13 mouse cellular contexts compared by ENCODE assay signal in the genomic region with DNA sequence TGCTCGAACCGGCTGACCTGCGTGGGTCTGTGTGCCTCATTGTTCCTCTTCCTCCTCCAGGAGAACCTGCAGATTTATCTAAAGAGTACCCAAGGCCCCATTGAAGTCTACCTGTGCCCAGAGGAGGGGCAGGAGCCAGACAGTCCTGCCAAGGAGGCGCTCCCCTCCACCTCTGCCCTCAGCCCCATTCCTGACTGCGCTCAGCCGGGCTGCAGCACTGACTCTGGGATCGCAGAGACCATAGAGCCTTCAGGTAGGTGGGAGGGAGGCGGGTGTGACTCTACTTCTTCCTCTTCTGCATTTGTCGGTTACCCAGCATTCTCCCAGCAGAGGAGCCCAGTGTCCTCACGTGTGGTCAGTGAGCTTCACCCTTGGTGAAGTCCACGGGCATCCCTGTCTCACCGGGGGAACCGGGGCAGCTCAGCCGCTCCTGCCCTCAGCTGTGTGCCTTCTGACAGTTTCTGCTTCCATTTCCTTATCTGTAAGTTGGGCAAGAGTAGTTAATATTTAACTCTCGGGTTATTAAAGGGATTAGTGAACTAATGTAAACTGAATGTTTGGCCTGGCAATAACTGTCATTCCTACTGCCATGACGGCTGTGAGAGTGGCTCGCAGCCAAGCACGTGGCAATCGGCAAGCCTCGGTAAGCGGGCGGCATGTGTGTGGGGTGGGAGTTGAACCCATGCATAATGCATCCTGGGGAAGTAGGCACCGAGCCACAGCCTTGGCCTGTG. TPM values are rescaled to one million over a fixed set of nuclear protein-coding genes. Genes with fewer than 3 reads are reported as not detected.
A peak's percentile ranks its signal among the peaks of the same experiment; 100 is the strongest.
DNase-seq lines count a peak whose midpoint lies in the region; ATAC-seq lines count a peak whose summit lies in the region.
"Had no signal": no experiment of that assay in that cellular context is flagged by ENCODE, and none has a peak within 500 bp of the region (broad histone marks: within the 10 kb centered on the region; RNA-seq: fewer than 3 reads in every experiment).

No protein-coding gene starts in this region.

- DNase-seq in cerebellum, postnatal 10 days, result peak; percentile 64 to 76
- DNase-seq in cerebellum, adult 18-20 months, result no peak
- DNase-seq in kidney, adult 8-10 months, result peak; percentile 42 to 60
- DNase-seq in cerebellum, postnatal 4 days (ENCODE audit: low spot score in 2 of 2), result no peak
- DNase-seq in embryo, embryonic 9.5 days (ENCODE audit: extremely low spot score), result no peak
- DNase-seq in embryo, embryonic 11 days, result no peak
- DNase-seq: thymus, postnatal 14 days had no signal

- no peaks in the 10 kb centered on the region for H3K9me3 ChIP-seq in liver, embryonic 16.5 days (replicated peaks; ENCODE audit: control insufficient read depth, low read length)
- H3K9me3 ChIP-seq in megakaryocyte, embryonic 14.5 days, result no peaks in the 10 kb centered on the region
- H3K9me3 ChIP-seq: embryonic facial prominence, embryonic 12.5 days; neural tube, embryonic 15.5 days had no signal

- peaks cover 65% of the 10 kb centered on the region for H3K4me1 ChIP-seq in liver, embryonic 16.5 days (ENCODE audit: control insufficient read depth, low read depth, low read length)
- peaks cover 29% of the 10 kb centered on the region for H3K4me1 ChIP-seq in megakaryocyte, embryonic 14.5 days
- H3K4me1 ChIP-seq: embryonic facial prominence, embryonic 12.5 days; neural tube, embryonic 15.5 days had no signal

- H3K27ac ChIP-seq in liver, embryonic 16.5 days (ENCODE audit: low read length), result peak overlapping the region; percentile 88
- H3K27ac ChIP-seq: embryonic facial prominence, embryonic 12.5 days; hindbrain, embryonic 14.5 days; neural tube, embryonic 15.5 days had no signal

- H3K27me3 ChIP-seq in liver, embryonic 16.5 days (ENCODE audit: control insufficient read depth, insufficient read depth, low read depth, low read length), result no peaks in the 10 kb centered on the region
- no peaks in the 10 kb centered on the region for H3K27me3 ChIP-seq in megakaryocyte, embryonic 14.5 days (replicated peaks)
- H3K27me3 ChIP-seq: embryonic facial prominence, embryonic 12.5 days; neural tube, embryonic 15.5 days had no signal

- 74% methylated on average over 23 of the region's 23 CpGs for WGBS in liver, embryonic 16.5 days (ENCODE audit: insufficient replicate concordance)

- 0 out of 2 replicates have a peak overlapping the region, but pooled peaks have one; percentile 13 for H3K9ac ChIP-seq in liver, embryonic 16.5 days (ENCODE audit: low read depth, low read length)
- H3K9ac ChIP-seq: embryonic facial prominence, embryonic 12.5 days; hindbrain, embryonic 14.5 days; neural tube, embryonic 15.5 days had no signal

- ATAC-seq in liver, embryonic 16.5 days (ENCODE audit: low read depth), result peak; percentile 15; the same call in 1 of the 2 replicates

- peak overlapping the region; percentile 34 for H3K4me2 ChIP-seq in liver, embryonic 16.5 days (ENCODE audit: low read depth, low read length)
- H3K4me2 ChIP-seq: embryonic facial prominence, embryonic 12.5 days; heart, embryonic 11.5 days; hindbrain, embryonic 14.5 days; neural tube, embryonic 15.5 days had no signal

- H3K4me3 ChIP-seq in liver, embryonic 16.5 days (ENCODE audit: low read depth, low read length), result 0 out of 2 replicates have a peak overlapping the region, but pooled peaks have one; percentile 3
- peak overlapping the region; percentile 33 for H3K4me3 ChIP-seq in megakaryocyte, embryonic 14.5 days (replicated peaks)
- H3K4me3 ChIP-seq: embryonic facial prominence, embryonic 12.5 days; neural tube, embryonic 15.5 days had no signal

- peaks cover 87% of the 10 kb centered on the region for H3K36me3 ChIP-seq in liver, embryonic 16.5 days (ENCODE audit: control insufficient read depth, insufficient read depth)
- peaks cover 84% of the 10 kb centered on the region for H3K36me3 ChIP-seq in megakaryocyte, embryonic 14.5 days (replicated peaks; ENCODE audit: low read length)
- H3K36me3 ChIP-seq: neural tube, embryonic 15.5 days had no signal

RNA-seq across cellular contexts. Expression of a gene that starts 14.7 kb away (rescaled TPM):
- 83.5 and 93.6 TPM in 2 replicates for polyA plus RNA-seq in liver, embryonic 16.5 days (2015; fragmentation: Nextera tagmentation; extraction: Ambion mirVana)
- polyA plus RNA-seq in megakaryocyte, embryonic 14.5 days (2012; ENCODE audit: insufficient read depth, low replicate concordance), result 10.5 and 25.7 TPM in 2 replicates

RNA-seq across cellular contexts. Expression of a gene that starts 19.3 kb away (rescaled TPM):
- polyA plus RNA-seq in liver, embryonic 16.5 days (2015; fragmentation: Nextera tagmentation; extraction: Ambion mirVana), result 2.2 and 3.0 TPM in 2 replicates
- polyA plus RNA-seq in megakaryocyte, embryonic 14.5 days (2012; ENCODE audit: insufficient read depth, low replicate concordance), result not detected in 2 replicates

RNA-seq across cellular contexts. Expression of a gene that starts 43.6 kb away (rescaled TPM):
- polyA plus RNA-seq in liver, embryonic 16.5 days (2015; fragmentation: Nextera tagmentation; extraction: Ambion mirVana), result 37.5 and 40.6 TPM in 2 replicates
- polyA plus RNA-seq in megakaryocyte, embryonic 14.5 days (2012; ENCODE audit: insufficient read depth, low replicate concordance), result 13.8 TPM in 1 of 2 replicates, not detected in the other

Comparison
In these comparisons a context has a peak if more than half of its experiments do, and no peak if none do; other contexts are left out.
1. DNase-seq: peak in cerebellum, postnatal 10 days (2 of 2) and kidney, adult 8-10 months (2 of 2); none in cerebellum, adult 18-20 months (0 of 2), cerebellum, postnatal 4 days (0 of 2), embryo, embryonic 9.5 days (single experiment) and embryo, embryonic 11 days (single experiment).